Mouse (Mus musculus): ENCODE measurements around the gene 6430531B16Rik. TPM values are rescaled to one million over a fixed set of nuclear protein-coding genes. Genes with fewer than 3 reads are reported as not detected.

6430531B16Rik gene
- total RNA-seq, 2 experiments from 2014 or later = 2.0 TPM; not detected in 1

DNA sequence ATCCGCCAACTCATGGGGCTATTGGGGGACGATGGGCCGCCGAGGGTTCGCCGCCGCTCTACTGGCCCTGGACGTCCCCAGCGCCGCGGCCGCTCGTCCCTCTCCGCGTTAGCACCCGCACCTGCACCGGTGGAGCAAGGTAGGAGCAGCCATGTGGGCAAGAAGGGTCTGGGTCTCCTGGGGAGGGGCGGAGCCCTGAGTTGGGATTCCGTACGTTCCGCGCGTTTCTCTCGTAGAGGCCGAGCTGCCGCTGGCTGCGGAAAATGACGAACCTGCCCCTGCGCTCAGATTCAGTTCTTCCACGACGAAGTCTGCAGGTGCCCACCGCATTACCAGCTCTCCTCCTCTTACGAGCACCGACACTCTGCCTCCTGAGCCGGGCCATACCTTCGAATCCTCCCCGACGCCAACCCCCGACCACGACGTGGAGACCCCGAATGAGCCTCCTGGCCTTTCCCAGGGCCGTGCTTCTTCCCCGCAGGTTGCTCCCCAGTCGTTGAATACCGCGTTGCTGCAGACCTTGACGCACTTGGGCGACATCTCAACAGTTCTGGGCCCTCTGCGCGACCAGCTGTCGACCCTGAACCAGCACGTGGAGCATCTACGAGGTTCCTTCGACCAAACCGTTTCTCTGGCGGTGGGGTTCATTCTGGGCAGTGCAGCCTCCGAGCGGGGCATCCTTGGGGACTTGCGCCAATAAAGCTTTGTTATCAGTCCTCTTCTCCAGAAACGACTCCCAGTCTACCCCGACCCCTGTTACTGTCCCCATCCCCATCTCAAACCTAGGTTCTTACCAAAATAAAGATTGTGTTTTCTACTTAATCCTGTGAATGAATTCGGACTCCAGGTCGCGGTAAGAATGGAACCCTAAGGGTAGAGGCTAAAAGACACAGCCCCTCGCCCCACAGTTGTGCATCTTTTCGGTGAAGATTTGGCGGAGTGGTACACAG lies 34.0 kb downstream of the 6430531B16Rik start:
- no peak for ATAC-seq (replicated peaks; ENCODE audit: low FRiP score, poor library complexity, severe bottlenecking)

DNA sequence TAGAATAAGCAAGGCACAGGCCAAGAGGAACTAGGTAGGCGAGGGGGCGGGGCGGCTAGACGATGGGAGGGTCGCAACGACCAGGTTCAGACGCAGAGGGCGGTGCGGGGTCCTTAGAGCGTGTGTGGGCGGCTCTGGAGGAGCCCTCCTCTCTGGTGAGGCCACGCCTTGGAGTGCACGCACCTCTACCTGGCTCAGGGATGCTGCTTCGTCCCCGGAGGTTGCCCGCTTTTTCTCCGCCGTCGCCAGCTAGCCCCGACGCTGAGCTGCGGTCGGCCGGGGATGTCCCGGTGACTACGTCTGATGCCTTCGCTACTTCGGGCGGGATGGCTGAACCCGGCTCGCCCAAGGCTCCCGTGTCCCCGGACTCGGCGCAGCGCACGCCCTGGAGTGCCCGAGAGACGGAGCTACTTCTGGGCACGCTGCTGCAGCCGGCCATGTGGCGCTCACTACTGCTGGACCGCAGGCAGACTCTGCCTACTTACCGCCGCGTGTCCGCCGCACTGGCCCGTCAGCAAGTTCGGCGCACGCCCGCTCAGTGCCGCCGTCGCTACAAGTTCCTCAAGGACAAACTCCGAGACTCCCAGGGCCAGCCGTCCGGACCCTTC lies 34.8 kb downstream of the 6430531B16Rik start, which contains the start of gene Utf1:
Gene Utf1, plus strand, starts transcription at position 116 of the 608 bp plus-strand sequence.
- no peak for ATAC-seq (replicated peaks; ENCODE audit: low FRiP score, poor library complexity, severe bottlenecking)

DNA sequence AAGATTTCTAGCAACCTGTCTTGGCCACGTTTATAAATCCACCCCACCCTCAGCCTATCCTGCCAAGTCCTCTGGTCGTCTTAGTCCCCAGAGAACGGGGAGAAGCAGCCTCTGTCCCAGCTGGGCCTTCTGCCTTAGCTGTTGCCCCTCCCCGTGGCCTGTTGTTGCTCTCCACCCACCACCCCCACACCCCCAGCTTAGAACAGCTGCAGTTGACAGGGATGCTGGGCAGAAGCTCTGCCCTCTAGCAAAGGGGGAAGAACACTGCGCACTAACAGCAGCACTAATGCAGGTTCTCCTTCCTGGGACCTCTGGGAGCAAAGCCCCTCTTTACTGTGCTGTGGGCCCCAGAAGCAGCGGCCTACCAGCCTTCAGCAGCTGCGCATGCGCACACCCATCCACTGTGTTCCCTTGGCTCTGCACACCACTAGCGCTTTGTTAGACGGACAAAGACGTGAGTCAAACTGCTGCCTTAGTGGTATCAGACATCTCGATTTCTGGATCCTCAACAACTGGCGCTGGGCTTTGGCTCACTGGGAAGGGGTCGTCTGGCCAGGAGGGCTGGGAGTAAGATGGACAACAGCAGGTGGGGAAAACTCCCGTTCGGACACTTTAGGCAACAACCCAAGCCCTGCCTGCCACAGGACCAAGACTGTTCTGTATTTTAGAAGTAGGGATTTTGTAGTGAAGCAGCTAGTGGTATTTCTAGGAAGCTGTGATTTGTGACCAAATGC lies 37.9 kb downstream of the 6430531B16Rik start:
- ATAC-seq (replicated peaks; ENCODE audit: low FRiP score, poor library complexity, severe bottlenecking) = no peak

DNA sequence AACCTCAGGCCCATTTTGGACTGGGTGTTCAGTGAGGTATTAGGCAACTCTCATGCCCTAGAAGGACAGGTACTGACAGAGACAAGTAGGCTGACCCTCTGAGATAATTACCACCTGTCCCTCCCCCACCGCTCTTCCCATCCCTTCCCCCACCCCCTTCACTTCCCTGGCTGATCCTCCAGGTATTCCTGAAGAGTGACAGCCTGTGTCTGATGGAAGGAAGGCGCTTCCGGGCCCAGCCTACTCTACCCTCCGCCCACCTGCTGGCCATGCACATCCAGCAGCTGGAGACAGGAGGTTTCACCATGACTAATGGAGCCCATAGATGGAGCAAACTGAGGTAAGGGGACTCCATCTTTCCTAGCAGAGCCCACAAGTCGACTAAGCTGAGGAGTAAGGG lies 40.7 kb downstream of the 6430531B16Rik start:
- ATAC-seq (replicated peaks; ENCODE audit: low FRiP score, poor library complexity, severe bottlenecking) = no peak

DNA sequence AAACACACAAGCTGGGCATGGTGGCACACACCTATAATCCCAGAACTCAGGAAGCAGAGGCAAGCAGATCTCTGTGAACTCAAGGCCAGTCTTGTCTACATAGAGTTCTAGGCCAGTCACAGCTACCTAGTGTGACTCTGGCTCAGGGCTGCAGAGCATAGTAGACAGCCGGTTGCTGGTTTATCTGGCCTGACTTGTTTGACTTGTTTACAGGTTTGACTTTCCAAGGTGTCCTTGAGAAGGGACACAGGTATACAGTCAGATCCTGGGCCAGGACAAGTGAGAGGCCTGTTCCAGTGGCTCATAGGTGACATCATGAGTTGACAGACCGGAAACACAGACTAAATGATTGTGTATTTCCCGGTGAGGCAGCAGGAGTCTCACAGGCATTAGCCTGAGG lies 41.4 kb downstream of the 6430531B16Rik start:
- no peak for ATAC-seq (replicated peaks; ENCODE audit: low FRiP score, poor library complexity, severe bottlenecking)

DNA sequence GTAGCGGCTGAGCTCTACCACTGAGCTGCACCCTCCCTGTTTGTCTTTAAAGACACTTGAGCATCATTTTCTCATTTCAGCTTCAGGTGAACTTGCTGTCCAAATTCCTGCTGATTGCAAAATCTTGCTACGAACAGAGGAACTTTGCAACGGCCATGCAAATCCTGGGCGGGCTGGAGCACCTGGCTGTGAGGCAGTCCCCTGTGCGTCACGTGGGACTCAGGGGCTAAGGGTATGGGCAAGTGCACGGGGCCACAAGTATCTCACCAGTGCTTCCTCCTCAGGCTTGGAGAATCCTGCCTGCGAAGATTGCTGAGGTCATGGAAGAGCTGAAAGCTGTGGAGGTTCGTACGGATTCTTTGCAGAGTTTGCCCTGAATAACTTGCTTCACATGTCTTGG lies 41.9 kb downstream of the 6430531B16Rik start:
- ATAC-seq (replicated peaks; ENCODE audit: low FRiP score, poor library complexity, severe bottlenecking) = no peak

DNA sequence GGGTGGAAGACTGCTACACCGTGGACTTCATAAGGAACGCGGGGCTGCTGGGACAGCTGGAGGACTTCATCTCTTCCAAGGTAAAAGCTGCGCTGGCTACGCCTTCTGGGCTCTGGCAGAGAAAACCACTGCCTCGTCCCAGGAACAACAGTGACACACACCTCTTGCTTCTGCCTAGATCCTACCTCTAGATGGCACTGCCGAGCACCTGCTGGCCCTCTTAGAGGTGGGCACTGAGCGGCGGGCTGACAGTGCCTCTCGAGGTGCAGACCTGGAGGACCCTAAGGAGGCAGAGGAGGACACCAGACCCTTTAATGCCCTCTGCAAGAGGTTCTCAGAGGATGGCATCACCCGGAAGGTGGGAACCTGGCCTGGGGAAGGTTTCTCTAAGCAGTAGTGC lies 47.8 kb downstream of the 6430531B16Rik start:
- no peak for ATAC-seq (replicated peaks; ENCODE audit: low FRiP score, poor library complexity, severe bottlenecking)

Other genes with a start within 250 kb of the 6430531B16Rik start
- not detected in 2 replicates for gene Adgra1, start 144.6 kb downstream of the 6430531B16Rik start, total RNA-seq (2015; ENCODE audit: low replicate concordance)
- gene Adgra1, start 144.6 kb downstream of the 6430531B16Rik start, total RNA-seq (2017; ENCODE audit: low replicate concordance) = not detected in 2 replicates
- gene Kndc1, start 84.1 kb downstream of the 6430531B16Rik start, total RNA-seq (2015; ENCODE audit: low replicate concordance) = not detected in 2 replicates
- not detected in 2 replicates for gene Kndc1, start 84.1 kb downstream of the 6430531B16Rik start, total RNA-seq (2017; ENCODE audit: low replicate concordance)
- gene Utf1, start 35.0 kb downstream of the 6430531B16Rik start, total RNA-seq (2015; ENCODE audit: low replicate concordance) = not detected in 2 replicates
- gene Utf1, start 35.0 kb downstream of the 6430531B16Rik start, total RNA-seq (2017; ENCODE audit: low replicate concordance) = not detected in 2 replicates
- 6.9 and 8.3 TPM in 2 replicates for gene Adam8, start 13.8 kb upstream of the 6430531B16Rik start, total RNA-seq (2015; ENCODE audit: low replicate concordance)
- 7.3 and 7.8 TPM in 2 replicates for gene Adam8, start 13.8 kb upstream of the 6430531B16Rik start, total RNA-seq (2017; ENCODE audit: low replicate concordance)
- 11.5 and 12.5 TPM in 2 replicates for gene Zfp511, start 57.6 kb upstream of the 6430531B16Rik start, total RNA-seq (2015; ENCODE audit: low replicate concordance)
- 5.8 and 6.6 TPM in 2 replicates for gene Zfp511, start 57.6 kb upstream of the 6430531B16Rik start, total RNA-seq (2017; ENCODE audit: low replicate concordance)
- gene Tubgcp2, start 57.9 kb upstream of the 6430531B16Rik start, total RNA-seq (2015; ENCODE audit: low replicate concordance) = 9.4 and 14.6 TPM in 2 replicates
- 8.3 and 9.6 TPM in 2 replicates for gene Tubgcp2, start 57.9 kb upstream of the 6430531B16Rik start, total RNA-seq (2017; ENCODE audit: low replicate concordance)
- not detected in 2 replicates for gene Msx3, start 70.3 kb upstream of the 6430531B16Rik start, total RNA-seq (2015; ENCODE audit: low replicate concordance)
- not detected in 2 replicates for gene Msx3, start 70.3 kb upstream of the 6430531B16Rik start, total RNA-seq (2017; ENCODE audit: low replicate concordance)
- not detected in 2 replicates for gene Caly, start 103.8 kb upstream of the 6430531B16Rik start, total RNA-seq (2015; ENCODE audit: low replicate concordance)
- not detected in 2 replicates for gene Caly, start 103.8 kb upstream of the 6430531B16Rik start, total RNA-seq (2017; ENCODE audit: low replicate concordance)
- gene Prap1, start 114.6 kb upstream of the 6430531B16Rik start, total RNA-seq (2015; ENCODE audit: low replicate concordance) = not detected in 2 replicates
- gene Prap1, start 114.6 kb upstream of the 6430531B16Rik start, total RNA-seq (2017; ENCODE audit: low replicate concordance) = not detected in 2 replicates
- gene Fuom, start 123.7 kb upstream of the 6430531B16Rik start, total RNA-seq (2015; ENCODE audit: low replicate concordance) = 6.1 TPM in 1 of 2 replicates, not detected in the other
- gene Fuom, start 123.7 kb upstream of the 6430531B16Rik start, total RNA-seq (2017; ENCODE audit: low replicate concordance) = 2.1 TPM in 1 of 2 replicates, not detected in the other
- gene Paox, start 137.0 kb upstream of the 6430531B16Rik start, total RNA-seq (2015; ENCODE audit: low replicate concordance) = 0.84 and 3.3 TPM in 2 replicates
- 1.2 and 7.9 TPM in 2 replicates for gene Paox, start 137.0 kb upstream of the 6430531B16Rik start, total RNA-seq (2017; ENCODE audit: low replicate concordance)
- 12.5 and 23.4 TPM in 2 replicates for gene Echs1, start 137.7 kb upstream of the 6430531B16Rik start, total RNA-seq (2015; ENCODE audit: low replicate concordance)
- 9.2 and 25.3 TPM in 2 replicates for gene Echs1, start 137.7 kb upstream of the 6430531B16Rik start, total RNA-seq (2017; ENCODE audit: low replicate concordance)
- 2.1 and 2.5 TPM in 2 replicates for gene Mtg1, start 158.8 kb upstream of the 6430531B16Rik start, total RNA-seq (2015; ENCODE audit: low replicate concordance)
- 1.6 TPM in 1 of 2 replicates, not detected in the other for gene Mtg1, start 158.8 kb upstream of the 6430531B16Rik start, total RNA-seq (2017; ENCODE audit: low replicate concordance)
- not detected in 2 replicates for gene Sprn, start 176.1 kb upstream of the 6430531B16Rik start, total RNA-seq (2015; ENCODE audit: low replicate concordance)
- gene Sprn, start 176.1 kb upstream of the 6430531B16Rik start, total RNA-seq (2017; ENCODE audit: low replicate concordance) = not detected in 2 replicates
- not detected in 2 replicates for gene Olfr522, start 186.0 kb upstream of the 6430531B16Rik start, total RNA-seq (2015; ENCODE audit: low replicate concordance)
- gene Olfr522, start 186.0 kb upstream of the 6430531B16Rik start, total RNA-seq (2017; ENCODE audit: low replicate concordance) = not detected in 2 replicates
- not detected in 2 replicates for gene Olfr523, start 194.5 kb upstream of the 6430531B16Rik start, total RNA-seq (2015; ENCODE audit: low replicate concordance)
- not detected in 2 replicates for gene Olfr523, start 194.5 kb upstream of the 6430531B16Rik start, total RNA-seq (2017; ENCODE audit: low replicate concordance)
- gene Olfr524, start 227.2 kb upstream of the 6430531B16Rik start, total RNA-seq (2015; ENCODE audit: low replicate concordance) = 0.19 TPM in 1 of 2 replicates, not detected in the other
- not detected in 2 replicates for gene Olfr524, start 227.2 kb upstream of the 6430531B16Rik start, total RNA-seq (2017; ENCODE audit: low replicate concordance)
- not detected in 2 replicates for gene Cd163l1, start 239.5 kb upstream of the 6430531B16Rik start, total RNA-seq (2015; ENCODE audit: low replicate concordance)
- not detected in 2 replicates for gene Cd163l1, start 239.5 kb upstream of the 6430531B16Rik start, total RNA-seq (2017; ENCODE audit: low replicate concordance)

Data from erythroblast, adult 5-6 weeks (primary cell).